Mouse (Mus musculus) adrenal gland, adult 8-10 months (tissue): ENCODE data around the gene Hand2. TPM values are rescaled to one million over a fixed set of nuclear protein-coding genes. Genes with fewer than 3 reads are reported as not detected.

Source experiments
- DNase-seq: peaks from one replicate; pipeline ENCODE4 v3.0.0; 2022
- total RNA-seq, 4 experiments: library from RNA; stranded (reverse); gene quantifications; 2 replicates each; pipeline ENCODE4 v1.2.4; 2022

Hand2 gene
- total RNA-seq: 10 to 100 TPM; 41.8 to 70.8 (median 51.0) TPM

GRCm38 (mm10) chr8:57320851-57321743 lies at the start of gene Hand2:
Gene Hand2 (plus strand): TSS chr8:57320983.
- DNase-seq: peak; percentile 31

- DNase-seq: no peak
These were observed 47.7 kb upstream of the Hand2 start for GRCm38 (mm10) chr8:57273055-57273454.

GRCm38 (mm10) chr8:57293441-57293840 lies 27.3 kb upstream of the Hand2 start:
- DNase-seq: no peak

- no peak for DNase-seq
These were observed 17.3 kb upstream of the Hand2 start for GRCm38 (mm10) chr8:57303513-57303912.

GRCm38 (mm10) chr8:57304944-57305343 lies 15.8 kb upstream of the Hand2 start:
- DNase-seq: no peak

GRCm38 (mm10) chr8:57306441-57306840 lies 14.3 kb upstream of the Hand2 start:
- no peak for DNase-seq

GRCm38 (mm10) chr8:57309844-57310485 lies 10.8 kb upstream of the Hand2 start:
- DNase-seq: no peak

GRCm38 (mm10) chr8:57312031-57312981 lies 8.5 kb upstream of the Hand2 start:
- no peak for DNase-seq

- no peak for DNase-seq
These were observed 7.2 kb upstream of the Hand2 start for GRCm38 (mm10) chr8:57313583-57313982.

- no peak for DNase-seq
These were observed 6.6 kb upstream of the Hand2 start for GRCm38 (mm10) chr8:57314216-57314615.

GRCm38 (mm10) chr8:57315471-57315870 lies 5.3 kb upstream of the Hand2 start:
- no peak for DNase-seq

- DNase-seq: no peak
These were observed 3.7 kb upstream of the Hand2 start for GRCm38 (mm10) chr8:57317107-57317506.

- no peak for DNase-seq
These were observed 2.8 kb upstream of the Hand2 start for GRCm38 (mm10) chr8:57317890-57318480.

GRCm38 (mm10) chr8:57319092-57319980 lies 1.4 kb upstream of the Hand2 start:
- DNase-seq: no peak

GRCm38 (mm10) chr8:57319981-57320585 lies 700 bp upstream of the Hand2 start:
- no peak for DNase-seq

GRCm38 (mm10) chr8:57321898-57322895 lies 1.4 kb downstream of the Hand2 start:
- no peak for DNase-seq

GRCm38 (mm10) chr8:57322961-57323941 lies 2.5 kb downstream of the Hand2 start:
- DNase-seq: no peak

- DNase-seq: no peak
These were observed 3.3 kb downstream of the Hand2 start for GRCm38 (mm10) chr8:57324091-57324490.
